Mouse (Mus musculus) cortical plate, adult 2 months (tissue): ENCODE results near the gene Arcn1.

Experiments used
- CTCF ChIP-seq: fragments of 200-500 bp; IDR thresholded peaks from 2 replicates; pipeline ENCODE4 v1.5.1; 2011; ENCODE audit warnings: mild to moderate bottlenecking, control low read depth, low read length; ENCODE audit not compliant: insufficient read depth; ENCODE audit errors: extremely low read depth
- POLR2A ChIP-seq: fragments of 200-500 bp; IDR thresholded peaks from 2 replicates; pipeline ENCODE4 v1.6.1; 2011; ENCODE audit warnings: mild to moderate bottlenecking, low read length, control low read depth; ENCODE audit not compliant: insufficient read depth; ENCODE audit errors: extremely low read depth

DNA sequence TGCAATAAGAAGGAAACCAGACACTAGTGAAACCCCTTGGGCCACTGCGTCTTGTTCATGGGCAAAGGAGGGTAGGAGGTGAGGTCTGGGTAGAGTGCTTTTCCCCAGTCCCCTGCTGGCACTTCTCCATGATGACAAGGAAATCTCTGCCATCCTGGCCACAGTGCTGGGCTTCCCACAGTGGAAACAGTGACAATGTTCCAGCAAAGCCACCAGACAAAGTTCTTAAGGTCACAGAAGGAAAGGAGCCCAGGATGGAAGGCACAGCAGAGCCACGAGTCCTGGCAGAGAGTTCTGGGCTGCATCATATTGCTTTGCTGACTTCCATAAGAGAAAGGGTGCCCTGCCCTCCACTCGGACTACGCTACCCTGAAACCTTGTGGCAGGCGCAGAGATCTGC is 37.9 kb upstream of the Arcn1 start:
- TF ChIP-seq CTCF (no peak), POLR2A (no peak)
